Mouse (Mus musculus) heart, adult 9 months (tissue): ENCODE measurements around the gene Farsb.
"Not testable (repeated sequence)": the region's sequence is repeated elsewhere in the genome, so short reads cannot be mapped to it uniquely, and the experiment has no call there.

Experiments used
- DNase-seq, 2 experiments: peaks; one replicate each; pipeline ENCODE4 v3.0.0; 2022; ENCODE audit warnings: low spot score in 2 of 2

The Farsb gene

DNA sequence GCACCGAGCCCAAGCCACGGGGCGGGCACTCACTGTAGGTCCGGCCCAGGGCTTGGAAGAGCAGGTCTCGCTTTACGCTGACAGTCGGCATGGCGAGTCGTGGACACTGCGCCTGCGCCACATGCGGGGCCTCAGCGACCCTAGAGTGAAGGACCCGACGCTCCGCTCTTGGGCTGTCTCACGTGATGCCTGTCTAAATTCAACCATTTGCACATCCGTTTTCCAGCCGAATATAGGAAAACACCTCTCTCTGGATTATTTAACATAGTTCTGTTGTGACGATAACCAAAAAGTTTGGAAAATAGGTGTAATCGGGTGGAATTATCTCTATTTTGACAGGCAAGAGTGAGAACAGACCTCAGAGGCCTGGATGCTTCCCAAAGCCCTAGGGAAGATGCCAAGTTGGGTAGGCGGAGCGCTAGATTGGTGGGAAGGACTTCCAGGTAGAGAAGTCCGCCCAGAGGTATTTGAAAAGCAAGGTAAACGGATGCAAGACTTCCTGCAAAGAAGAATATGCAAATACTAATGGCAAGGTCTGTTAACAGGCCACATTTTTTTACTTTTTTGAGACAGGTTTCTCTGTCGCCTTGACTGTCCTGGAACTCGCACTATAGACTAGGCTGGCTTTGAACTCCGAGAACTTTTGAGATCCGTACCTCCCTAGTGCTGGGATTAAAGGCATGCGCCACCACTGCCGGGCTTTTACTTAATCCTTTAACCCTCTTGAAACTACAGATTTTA is at the start of gene Farsb:
Gene Farsb (minus strand): TSS at position 146 of the 741 bp plus-strand sequence.
- peak; percentile 88 to 92 for DNase-seq

DNA sequence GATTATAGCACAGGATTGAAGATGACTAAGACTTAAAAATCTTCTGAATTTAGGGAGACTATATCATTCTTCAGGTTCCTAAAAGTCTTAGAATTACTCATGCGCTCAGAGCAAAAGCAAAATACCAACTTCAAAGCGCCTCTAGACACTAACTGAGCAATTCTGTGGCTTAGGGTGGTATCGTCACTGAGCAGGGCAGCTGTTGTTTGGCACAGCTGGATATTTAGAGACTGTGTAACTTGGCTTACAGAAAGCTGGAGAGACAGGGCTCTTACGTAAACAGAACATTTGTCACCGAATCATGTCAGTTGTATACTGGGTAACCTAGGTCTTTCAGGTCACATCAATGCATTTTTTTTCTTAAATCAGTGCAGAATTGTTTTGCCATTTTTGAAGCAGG is 49.7 kb upstream of the Farsb start:
- no peak for DNase-seq

DNA sequence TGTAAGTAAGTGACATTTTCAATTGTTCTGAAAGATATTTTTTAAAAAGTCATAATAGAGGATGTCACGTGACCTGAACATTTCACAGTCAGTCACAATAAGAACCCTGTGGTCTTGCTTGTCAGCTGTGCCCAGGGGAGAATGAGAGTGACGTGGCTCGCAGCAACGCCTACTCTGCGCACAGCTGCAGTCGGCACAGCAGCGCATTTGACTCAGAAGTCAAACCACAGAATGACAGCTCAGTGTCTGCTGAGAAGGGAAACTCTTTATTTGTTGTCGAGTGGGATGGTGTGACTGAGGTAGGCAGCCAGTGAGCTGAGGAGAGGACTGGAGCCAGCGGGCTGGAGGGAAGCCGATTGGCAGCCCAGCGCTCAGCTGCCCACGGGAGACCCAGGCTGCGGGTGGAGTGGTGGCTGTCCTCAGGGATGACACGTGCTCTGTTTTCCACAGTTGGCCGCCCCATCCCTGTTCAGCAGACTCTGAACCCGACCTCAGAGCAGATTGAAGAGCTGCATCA is 48.9 kb upstream of the Farsb start:
- DNase-seq, result peak; percentile 60 to 75

DNA sequence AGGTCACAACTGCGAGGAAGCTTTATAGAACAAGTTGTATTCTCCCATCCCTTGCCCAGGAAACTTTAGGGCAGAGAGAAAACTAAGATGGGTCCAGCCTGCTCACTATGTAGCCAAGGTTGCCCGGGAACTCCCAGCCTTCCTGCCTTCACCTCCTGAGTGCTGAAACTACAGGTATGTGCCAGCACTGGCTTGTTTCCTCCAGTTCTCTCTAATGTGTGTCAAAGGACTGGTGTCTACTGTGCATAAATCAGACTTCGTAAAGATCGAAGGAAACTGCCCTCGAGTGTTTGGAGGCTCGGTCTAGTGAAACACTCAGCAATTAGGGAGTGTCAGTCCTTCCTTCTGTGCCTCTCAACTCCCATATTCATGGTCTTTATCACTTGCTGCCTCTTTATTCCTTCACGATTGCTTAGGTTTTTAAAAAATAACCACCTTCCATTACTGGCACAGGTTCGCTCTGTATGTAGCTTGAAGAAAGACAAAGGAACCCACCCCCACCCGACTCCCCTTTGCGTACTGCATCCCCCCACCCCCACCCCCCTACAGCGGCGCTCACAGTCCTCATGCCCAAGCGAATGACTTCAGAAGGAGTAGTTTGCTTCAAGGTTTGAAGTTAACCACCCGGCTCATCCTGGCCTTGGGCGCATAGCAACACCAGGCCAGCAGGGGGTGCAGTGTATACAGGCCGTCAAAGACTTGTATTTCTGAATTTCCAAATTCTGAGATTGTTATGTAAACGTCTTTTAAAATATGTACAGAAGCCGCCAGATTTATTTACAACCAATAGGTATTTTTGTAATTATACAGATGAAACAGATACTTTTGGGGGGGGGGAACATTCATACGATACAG is 47.8 kb upstream of the Farsb start:
- peak; percentile 33 to 62 for DNase-seq

DNA sequence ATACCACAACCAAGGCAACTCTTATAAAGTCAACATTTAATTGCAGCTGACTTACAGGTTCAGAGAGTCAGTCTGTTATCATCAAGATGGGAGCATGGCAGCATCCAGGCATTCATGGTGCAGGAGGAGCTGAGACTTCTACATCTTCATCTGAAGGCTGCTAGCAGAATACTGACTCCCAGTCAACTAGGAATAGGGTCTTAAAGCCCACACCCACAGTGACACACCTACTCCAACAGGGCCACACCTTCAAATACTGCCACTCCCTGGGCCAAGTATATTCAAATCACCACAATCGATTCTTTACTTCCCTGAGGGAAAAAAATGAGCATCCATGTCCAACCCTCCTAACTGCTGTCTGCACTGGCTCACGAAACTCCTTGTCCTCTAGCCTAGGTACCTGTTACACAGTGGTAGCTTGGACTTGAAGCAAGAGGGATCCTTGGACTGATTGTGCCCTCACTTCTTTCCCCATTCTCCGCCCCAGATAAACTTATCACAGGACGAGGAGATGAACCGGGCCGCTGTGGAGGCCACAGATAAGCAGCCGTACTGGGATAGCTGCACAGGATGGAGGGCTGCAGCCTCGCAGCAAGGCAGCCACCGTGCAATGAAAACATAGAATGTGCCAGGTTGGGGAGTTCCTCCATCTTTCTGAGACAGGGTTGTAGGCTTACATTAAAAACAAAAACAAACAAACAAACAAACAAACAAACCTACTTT is 45.9 kb upstream of the Farsb start:
- no peak for DNase-seq

DNA sequence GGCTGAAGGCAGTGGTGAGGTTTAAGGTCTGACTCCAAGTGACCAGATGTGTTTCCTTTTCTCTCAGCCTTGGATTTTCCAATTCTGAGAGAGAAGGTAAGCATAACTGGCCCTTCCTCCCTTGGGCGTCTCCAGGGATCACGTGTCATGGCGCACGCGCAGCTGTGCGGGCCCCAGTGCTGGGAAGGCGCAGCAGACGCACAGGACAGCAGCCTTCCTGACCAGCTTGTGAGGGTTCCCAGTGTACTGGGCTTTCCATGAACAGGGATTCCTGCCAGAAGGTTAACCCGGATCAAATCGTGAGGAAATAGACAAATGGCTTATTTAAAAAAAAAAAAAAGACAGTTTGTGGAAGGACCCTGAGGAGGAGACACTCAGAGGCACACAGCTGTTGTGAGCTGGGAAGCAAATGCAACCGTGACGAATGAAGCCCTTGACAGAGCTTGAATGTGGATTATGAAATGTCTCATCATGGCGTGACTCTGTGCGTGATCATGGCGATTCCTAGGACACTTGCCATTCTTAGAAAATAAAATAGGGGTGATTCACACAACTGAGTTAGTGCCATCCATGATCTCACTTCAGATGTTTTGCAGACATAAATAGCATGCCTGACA is 43.6 kb upstream of the Farsb start:
- DNase-seq, result no peak

DNA sequence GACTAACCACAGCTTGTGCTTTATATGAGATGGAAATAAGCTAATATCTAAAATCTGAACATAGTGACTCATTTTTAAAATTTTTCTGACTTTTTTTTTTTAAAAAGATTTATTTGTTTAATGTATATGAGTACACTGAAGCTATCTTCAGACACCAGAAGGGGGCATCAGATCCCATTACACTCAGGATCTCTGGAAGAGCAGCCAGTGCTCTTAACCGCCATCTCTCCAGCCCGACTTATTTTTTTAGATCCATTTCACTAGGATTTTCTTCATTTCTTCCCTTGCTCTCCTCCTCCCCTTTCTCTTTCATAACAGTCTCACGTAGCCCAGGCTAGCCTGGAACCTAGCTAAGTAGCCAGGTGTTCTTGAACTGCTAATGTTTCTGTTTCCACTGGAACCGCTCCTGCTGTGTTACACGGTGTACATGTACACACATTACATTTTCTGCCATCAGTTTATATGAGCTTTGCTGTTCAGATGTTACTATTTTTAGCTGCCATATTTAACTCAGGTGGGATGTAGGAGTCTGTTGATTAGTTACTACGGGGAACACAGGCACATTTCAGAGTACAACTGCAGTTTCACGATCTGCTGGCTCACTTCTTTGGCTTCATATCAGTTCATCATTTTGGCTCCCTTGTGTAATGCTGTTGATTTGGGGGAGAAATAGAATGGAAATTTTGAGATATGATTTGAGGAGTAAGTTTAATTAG is 42.0 kb upstream of the Farsb start:
- DNase-seq, result no peak

DNA sequence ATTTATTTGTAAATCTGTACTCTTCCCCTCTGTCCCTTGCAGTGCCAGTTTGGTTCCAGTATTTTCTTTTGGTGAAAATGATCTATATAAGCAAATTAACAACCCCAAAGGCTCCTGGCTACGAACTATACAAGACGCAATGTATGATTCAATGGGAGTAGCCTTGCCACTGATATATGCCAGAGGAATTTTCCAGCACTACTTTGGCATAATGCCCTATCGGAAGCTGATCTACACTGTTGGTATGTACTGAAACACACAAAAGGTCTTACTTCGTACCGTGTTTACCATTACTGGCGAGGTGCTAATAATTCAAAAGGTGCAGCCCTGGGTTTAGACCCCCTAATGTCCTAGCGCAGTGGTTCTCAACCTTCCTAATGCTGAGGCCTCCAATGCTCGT is 40.3 kb upstream of the Farsb start:
- no peak for DNase-seq

DNA sequence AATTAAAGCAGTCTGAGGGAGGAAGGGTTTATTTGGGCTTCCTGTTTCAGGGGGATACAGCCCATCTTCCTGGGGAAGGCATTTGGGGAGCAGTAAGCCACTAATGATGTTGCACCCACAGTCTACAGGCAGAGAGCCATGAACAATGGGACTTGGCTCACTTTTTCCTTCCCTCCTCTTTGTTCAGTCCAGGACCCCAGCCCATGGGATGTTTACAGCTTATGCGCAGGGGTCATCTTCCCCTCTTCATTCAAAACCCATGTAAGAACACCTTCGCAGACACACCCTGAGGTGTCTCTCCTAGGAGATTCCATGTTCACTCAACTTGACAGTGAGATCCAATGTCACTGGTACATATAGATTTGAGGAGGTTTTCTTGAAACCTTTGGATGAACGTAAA is 39.7 kb upstream of the Farsb start:
- no peak for DNase-seq

DNA sequence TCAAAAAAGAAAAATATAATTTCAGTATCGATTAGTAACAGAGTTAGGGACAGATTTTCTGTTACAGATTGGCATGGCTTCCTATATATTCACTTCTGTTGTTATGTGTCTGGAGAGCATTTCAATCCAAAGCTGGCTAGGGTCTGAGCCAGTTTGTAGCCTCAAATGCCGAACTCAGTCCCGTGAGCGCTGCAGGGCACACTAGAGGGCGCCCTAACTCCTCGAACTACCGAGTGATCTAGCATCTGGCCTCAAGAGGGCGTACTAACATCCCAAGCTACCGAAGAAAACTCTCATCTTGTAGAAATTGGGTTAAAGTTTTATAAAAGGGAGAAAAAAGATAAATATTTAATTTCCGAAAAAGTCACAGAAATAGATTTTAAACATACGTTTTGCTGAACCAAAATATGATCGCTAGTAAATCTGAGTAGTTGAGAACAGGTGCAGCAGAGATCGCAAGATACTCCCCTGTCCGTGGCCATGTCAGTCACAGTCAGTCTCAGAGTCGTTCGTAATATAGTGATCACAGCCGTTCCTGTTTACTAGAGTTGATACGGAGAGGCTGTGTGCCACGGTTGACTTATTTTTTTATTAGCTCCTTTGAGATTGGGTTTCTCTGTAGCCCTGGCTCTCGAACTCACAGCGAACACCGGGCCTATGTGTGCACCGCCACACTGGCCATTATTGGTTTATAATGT is 36.6 kb upstream of the Farsb start:
- no peak for DNase-seq

DNA sequence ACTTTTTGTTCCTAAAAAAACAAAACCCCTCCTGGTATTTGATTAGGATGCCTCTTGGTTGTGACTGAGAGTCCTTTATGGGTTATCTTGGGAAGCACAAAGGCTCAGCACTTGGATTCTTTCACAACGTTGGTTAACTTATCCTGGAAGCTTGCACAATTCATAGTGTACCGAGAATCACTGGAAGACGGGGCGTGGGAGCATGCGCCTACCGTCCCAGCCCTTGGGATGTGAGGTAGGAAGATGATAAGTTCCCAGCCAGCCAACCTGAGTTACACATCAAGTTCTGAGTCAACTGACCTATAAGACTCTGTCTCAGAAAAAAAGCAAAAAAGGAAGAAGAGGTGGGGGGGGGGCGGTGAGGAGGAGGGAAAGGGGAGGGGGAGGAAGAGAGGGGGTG is 30.2 kb upstream of the Farsb start:
- DNase-seq, result no peak

DNA sequence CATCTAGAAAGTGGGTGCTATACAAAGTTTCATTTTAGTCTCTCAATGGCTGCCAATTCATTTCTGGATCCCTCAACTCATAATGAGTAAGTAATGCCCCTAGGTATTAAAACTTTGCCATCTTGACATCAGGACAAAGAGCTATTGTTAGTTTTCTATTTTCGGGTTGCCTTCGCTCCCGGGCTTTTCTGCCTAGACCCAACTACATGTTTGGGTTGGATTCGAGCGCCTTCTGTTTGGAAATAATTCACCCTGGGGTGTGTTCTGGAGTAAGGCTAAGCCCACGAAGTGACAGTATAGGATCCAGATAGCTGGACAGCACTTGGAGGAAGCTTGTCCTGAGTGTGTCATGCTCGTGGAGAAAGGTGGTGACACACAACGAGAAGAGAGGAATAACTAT is 24.1 kb upstream of the Farsb start:
- DNase-seq, result no peak

DNA sequence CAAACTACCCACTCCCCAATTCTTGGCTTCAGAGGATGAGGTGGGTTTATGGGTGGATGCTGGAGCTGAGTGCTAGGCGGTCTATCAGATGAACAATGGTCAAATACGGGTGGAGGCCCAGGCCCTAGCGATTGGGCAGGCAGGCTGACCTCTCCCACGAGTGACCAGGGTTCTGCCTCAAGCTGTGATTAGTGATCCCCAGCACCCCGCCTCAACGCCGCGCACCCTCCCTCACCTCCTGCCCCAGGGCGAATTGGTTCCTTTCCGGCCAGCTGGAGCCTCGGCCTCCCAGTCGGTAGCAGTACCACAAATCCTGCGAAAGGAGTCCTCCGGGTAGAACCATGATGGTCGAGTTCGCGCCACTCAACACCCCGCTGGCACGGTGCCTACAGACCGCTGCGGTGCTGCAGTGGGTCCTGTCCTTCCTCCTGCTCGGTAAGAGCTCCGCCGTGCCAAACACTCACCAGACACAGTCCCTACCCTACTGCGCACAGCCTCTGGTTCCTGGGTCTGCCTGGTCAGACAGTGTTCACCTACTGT is 23.0 kb upstream of the Farsb start, which contains the start of gene BC035947:
Gene BC035947 (minus strand): TSS at position 538 of the 540 bp plus-strand sequence.
- DNase-seq, result no peak

DNA sequence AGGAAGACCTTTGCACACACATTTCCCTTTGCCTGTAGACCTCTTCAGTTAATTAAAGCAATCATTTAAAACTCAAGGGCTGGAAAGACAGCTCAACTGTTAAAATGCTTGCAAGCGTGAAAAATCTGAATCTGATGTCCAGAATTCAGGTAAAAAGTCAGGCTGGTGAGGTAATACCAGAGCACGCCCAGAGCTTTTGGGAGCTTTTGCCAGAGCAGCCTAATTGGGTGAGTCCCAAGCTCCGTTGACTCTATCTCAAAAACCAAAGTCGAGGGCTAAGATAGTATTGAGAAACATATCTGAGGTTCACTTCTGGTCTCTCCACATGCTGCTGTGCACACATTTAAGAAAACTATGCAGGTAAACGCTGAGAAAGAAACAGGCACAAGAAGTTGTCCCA is 22.2 kb upstream of the Farsb start, which contains the start of gene Mogat1:
Gene Mogat1 (plus strand): TSS at position 130 of the 400 bp plus-strand sequence.
- DNase-seq, result no peak

DNA sequence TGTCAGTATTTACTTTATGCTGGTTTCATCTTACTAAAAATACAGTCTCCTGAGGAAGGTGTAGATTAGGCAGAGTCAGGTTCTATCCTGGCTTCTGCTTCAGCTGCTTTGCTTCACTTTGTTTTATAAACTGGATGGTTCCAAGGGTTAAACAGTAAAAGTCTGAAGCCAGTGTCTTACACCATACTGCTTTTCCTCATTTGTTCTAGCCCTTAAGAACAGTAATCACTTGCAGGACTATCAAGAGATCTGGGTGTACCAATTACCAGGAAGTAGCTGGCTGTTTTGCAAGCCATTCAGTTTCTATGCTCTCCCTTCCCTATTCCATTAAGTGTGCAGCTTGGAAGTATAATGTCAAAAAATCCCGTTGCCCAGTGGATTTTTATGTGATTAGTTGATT is 18.4 kb upstream of the Farsb start:
- DNase-seq, result no peak

DNA sequence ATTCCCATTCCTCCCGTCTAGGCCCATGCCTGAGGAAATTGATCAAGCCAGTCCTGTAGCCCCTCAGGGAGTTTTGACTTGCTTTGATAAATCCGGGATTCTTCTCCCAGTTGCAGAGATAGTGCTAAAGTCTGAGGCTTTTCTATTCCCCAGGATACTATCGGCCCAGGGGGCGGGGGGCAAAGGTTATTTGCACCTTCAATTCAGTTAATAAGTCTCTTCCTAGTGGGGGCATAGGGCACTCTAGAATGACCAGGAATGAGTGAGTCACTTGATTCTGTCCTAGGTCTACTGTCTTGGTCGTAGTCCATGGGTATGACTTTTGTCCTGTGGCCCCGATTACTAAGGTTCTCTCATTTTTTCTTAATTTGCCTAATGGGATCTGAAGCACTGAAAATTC is 13.8 kb upstream of the Farsb start:
- DNase-seq, result no peak

DNA sequence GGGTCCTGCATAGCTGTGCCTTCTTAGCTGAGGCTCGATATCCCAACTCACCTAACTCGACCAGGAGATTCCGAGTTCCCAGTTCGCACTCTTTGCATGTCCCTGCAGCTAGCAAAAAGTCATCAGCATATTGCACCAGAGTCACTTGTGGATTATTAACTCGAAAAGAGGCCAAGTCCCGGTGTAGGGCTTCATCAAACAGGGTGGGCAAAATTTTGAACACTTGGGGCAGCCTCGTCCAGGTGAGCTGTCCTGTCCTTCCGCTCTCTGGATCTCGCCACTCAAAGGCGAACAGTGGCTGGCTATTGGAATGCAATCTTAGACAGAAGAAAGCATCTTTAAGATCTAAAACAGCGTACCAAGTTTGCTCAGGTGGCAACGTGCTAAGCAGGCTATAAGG is 13.2 kb upstream of the Farsb start:
- DNase-seq, result not testable (repeated sequence)

DNA sequence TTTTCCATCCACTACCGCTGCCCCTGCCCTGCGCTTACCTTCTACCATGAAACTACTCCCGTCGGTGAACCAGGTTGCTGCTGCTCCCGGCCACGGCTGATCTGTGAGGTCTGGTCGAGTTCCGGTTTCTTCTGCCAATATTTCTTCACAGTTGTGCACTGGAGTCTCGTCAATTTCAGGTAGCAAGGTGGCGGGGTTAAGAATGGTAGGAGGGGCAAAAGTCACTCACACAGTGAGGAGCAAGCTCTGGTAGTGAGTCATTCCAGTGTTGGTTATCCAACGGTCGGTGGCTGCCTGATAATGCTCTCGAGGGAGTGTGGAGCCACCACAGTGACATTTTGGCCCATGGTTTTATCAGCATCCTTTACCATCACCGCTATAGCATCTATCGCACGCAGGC is 12.3 kb upstream of the Farsb start:
- no peak for DNase-seq

DNA sequence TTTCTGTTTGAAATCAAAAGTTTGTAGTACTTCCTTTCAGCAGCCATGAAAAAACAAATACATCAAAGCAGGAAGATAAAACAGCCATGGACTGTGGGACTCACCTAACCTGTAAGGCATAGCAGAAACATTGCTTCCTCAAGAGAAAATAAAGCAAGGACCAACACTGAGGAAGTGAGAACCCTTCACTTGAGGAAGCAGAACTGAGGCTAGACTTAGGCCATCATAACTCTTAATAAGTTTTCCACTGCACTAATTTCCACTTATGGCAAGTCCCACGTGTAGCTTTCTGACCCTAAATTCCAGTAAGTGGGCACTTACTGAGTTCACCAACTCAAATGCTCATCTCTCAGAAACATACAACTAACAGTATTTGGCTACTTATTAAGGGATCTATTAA is 1.4 kb upstream of the Farsb start:
- DNase-seq, result no peak

DNA sequence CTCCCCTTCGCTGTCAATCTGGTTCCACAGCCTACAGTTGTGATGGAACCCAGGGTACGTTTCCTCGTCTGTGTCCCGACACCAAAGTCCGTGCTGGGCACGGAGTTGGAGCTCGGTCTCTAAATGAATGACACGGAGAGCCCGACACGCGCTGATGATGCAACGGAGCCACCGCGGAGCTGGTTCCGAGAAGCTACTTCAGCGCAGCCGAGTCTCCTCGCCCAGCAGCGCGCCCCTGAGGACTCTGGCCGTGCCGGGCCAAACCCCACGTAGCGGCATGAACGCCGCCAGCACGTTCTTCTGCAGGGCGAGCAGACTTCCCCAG is 308 bp downstream of the Farsb start:
- DNase-seq, result no peak
